Mouse (Mus musculus): ENCODE results near the gene Cmtr1. TPM values are rescaled to one million over a fixed set of nuclear protein-coding genes. Genes with fewer than 3 reads are reported as not detected.

Cmtr1 gene
- polyA plus RNA-seq, 1 experiment, result 77.9 TPM

- no peak overlapping the region for H3K27ac ChIP-seq (ENCODE audit: insufficient read depth, low read length)
- peaks cover 2% of the 10 kb centered on the region; the same call in 1 of the 2 replicates for H3K4me1 ChIP-seq (ENCODE audit: control insufficient read depth, insufficient read depth, low read length)
- H3K4me3 ChIP-seq (ENCODE audit: insufficient read depth, low read length), result no peak overlapping the region
- TF ChIP-seq POLR2A (IDR thresholded peaks at IDR 0.05; ENCODE audit: extremely low read depth, insufficient read depth, low read length) (no peak), CTCF (IDR thresholded peaks at IDR 0.05; ENCODE audit: extremely low read depth, insufficient read depth, low read length) (no peak)
Observed at GRCm38 (mm10) chr17:29737849-29738804, 77.7 kb downstream of the Cmtr1 start.

GRCm38 (mm10) chr17:29747466-29747865 lies 87.1 kb downstream of the Cmtr1 start:
- TF ChIP-seq POLR2A (IDR thresholded peaks at IDR 0.05; ENCODE audit: extremely low read depth, insufficient read depth, low read length) (no peak), CTCF (IDR thresholded peaks at IDR 0.05; ENCODE audit: extremely low read depth, insufficient read depth, low read length) (no peak)
- no peak overlapping the region for H3K27ac ChIP-seq (ENCODE audit: insufficient read depth, low read length)
- no peaks in the 10 kb centered on the region for H3K4me1 ChIP-seq (ENCODE audit: control insufficient read depth, insufficient read depth, low read length)
- no peak overlapping the region for H3K4me3 ChIP-seq (ENCODE audit: insufficient read depth, low read length)

DNA sequence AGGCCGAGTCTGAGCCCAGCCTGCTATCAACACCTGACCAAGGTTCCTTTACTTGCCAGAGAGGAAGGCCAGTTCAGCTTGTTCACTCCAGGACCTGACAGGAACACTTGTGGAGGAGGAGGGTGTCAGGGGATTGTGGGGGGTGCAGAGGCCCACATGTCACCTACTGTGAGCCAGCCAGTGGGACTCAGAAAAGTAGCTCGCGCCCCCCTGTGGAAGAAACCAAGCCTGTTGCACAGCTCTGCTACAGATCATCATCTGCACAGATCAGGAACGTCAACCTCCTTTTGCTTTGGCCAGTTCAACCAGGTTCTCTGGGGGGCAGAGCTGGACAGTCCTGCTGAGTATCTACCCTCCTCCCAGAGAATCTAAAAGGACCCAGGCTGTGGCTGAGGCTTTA lies 94.1 kb downstream of the Cmtr1 start:
- no peak overlapping the region for H3K4me3 ChIP-seq (ENCODE audit: insufficient read depth, low read length)
- H3K27ac ChIP-seq (ENCODE audit: insufficient read depth, low read length), result no peak overlapping the region
- no peaks in the 10 kb centered on the region for H3K4me1 ChIP-seq (ENCODE audit: control insufficient read depth, insufficient read depth, low read length)
- TF ChIP-seq CTCF (IDR thresholded peaks at IDR 0.05; ENCODE audit: extremely low read depth, insufficient read depth, low read length) (no peak), POLR2A (IDR thresholded peaks at IDR 0.05; ENCODE audit: extremely low read depth, insufficient read depth, low read length) (no peak)

Other genes starting within 250 kb of the Cmtr1 start
- 3.5 and 3.8 TPM in 2 replicates for gene Pim1, start 169.8 kb upstream of the Cmtr1 start, polyA plus RNA-seq (2012; rRNA removed)
- gene Gm17657, start 111.0 kb upstream of the Cmtr1 start, polyA plus RNA-seq (2012; rRNA removed), result not detected in 2 replicates
- 36.5 and 39.5 TPM in 2 replicates for gene Tbc1d22b, start 110.8 kb upstream of the Cmtr1 start, polyA plus RNA-seq (2012; rRNA removed)
- gene Tmem217, start 108.2 kb upstream of the Cmtr1 start, polyA plus RNA-seq (2012; rRNA removed), result 0.36 and 0.38 TPM in 2 replicates
- gene Rnf8, start 45.8 kb upstream of the Cmtr1 start, polyA plus RNA-seq (2012; rRNA removed), result 60.3 and 63.3 TPM in 2 replicates
- gene Gm28043, start 45.7 kb upstream of the Cmtr1 start, polyA plus RNA-seq (2012; rRNA removed), result 3.0 and 3.3 TPM in 2 replicates
- 12.4 and 14.7 TPM in 2 replicates for gene Ccdc167, start 56.4 kb downstream of the Cmtr1 start, polyA plus RNA-seq (2012; rRNA removed)